In genomic region chr3:32659506-32659905, GRCm38 (mm10) we compare ENCODE assay signal across 19 mouse cellular contexts. TPM values are rescaled to one million over a fixed set of nuclear protein-coding genes. Genes with fewer than 3 reads are reported as not detected.
DNase-seq lines count a peak whose midpoint lies in the region; ATAC-seq and TF ChIP-seq lines count a peak whose summit lies in the region.
"Had no signal": no experiment of that assay in that cellular context is flagged by ENCODE, and none has a peak within 500 bp of the region (broad histone marks: within the 10 kb centered on the region; RNA-seq: fewer than 3 reads in every experiment).

No protein-coding gene starts in this region.

- in situ Hi-C loops in CH12.LX (cut with MboI; ENCODE audit: low pct_ligation_motif_present, low pct_unique_long_range_greater_than_20kb, low sequenced_read_pairs): no loop called here

- H3K79me2 ChIP-seq in CH12.LX (replicated peaks; ENCODE audit: control insufficient read depth, extremely low read depth, insufficient read depth, poor library complexity, severe bottlenecking): no peaks in the 10 kb centered on the region

- H3K27ac ChIP-seq in intestine, embryonic 16.5 days (ENCODE audit: low read length): no peak overlapping the region
- no peak overlapping the region for H3K27ac ChIP-seq in intestine, embryonic 15.5 days
- H3K27ac ChIP-seq in CH12.LX (ENCODE audit: insufficient read depth, low read depth): no peak overlapping the region
- peak overlapping the region; percentile 86 for H3K27ac ChIP-seq in olfactory bulb, adult 2 months (ENCODE audit: insufficient read depth, low read depth, low read length)
- H3K27ac ChIP-seq: embryonic facial prominence, embryonic 15.5 days; forebrain, embryonic 10.5 days; hindbrain, embryonic 10.5 days; hindbrain, embryonic 14.5 days had no signal

- dilution Hi-C loops in CH12.LX (cut with MboI; ENCODE audit: extremely low pct_ligation_motif_present, extremely low pct_unique_long_range_greater_than_20kb, low sequenced_read_pairs): no loop called here

- TF ChIP-seq EP300 in CH12.LX (IDR thresholded peaks at IDR 0.05; ENCODE audit: low read length): no peak

- ATAC-seq in intestine, embryonic 16.5 days: peak; percentile 12; the same call in 1 of the 2 replicates
- ATAC-seq in intestine, embryonic 15.5 days: no peak
- ATAC-seq: forebrain, embryonic 14.5 days had no signal

- no peaks in the 10 kb centered on the region for H3K36me3 ChIP-seq in intestine, embryonic 16.5 days (ENCODE audit: control insufficient read depth, insufficient read depth, low read length)
- H3K36me3 ChIP-seq in intestine, embryonic 15.5 days: no peaks in the 10 kb centered on the region
- H3K36me3 ChIP-seq in CH12.LX (replicated peaks in 1 of 2; ENCODE audit: control insufficient read depth in 1 of 2, insufficient read depth in 1 of 2, low read length in 1 of 2): no peaks in the 10 kb centered on the region
- H3K36me3 ChIP-seq: embryonic facial prominence, embryonic 15.5 days; forebrain, embryonic 10.5 days; G1E; heart, embryonic 10.5 days; hindbrain, embryonic 10.5 days had no signal

- H3K4me2 ChIP-seq in intestine, embryonic 16.5 days (ENCODE audit: low read depth, low read length): no peak overlapping the region
- no peak overlapping the region for H3K4me2 ChIP-seq in intestine, embryonic 15.5 days (replicated peaks)
- no peak overlapping the region for H3K4me2 ChIP-seq in CH12.LX (ENCODE audit: insufficient read depth, low read depth, poor library complexity, severe bottlenecking)
- H3K4me2 ChIP-seq: embryonic facial prominence, embryonic 15.5 days; hindbrain, embryonic 14.5 days had no signal

- 89% methylated on average over 2 of the region's 2 CpGs for WGBS in intestine, embryonic 16.5 days
- WGBS in intestine, embryonic 15.5 days: 88% methylated on average over 2 of the region's 2 CpGs
- WGBS in olfactory bulb, adult 2 months: 64% methylated on average over 2 of the region's 2 CpGs

- no peak overlapping the region for H3K4me3 ChIP-seq in intestine, embryonic 16.5 days (ENCODE audit: low read length)
- no peak overlapping the region for H3K4me3 ChIP-seq in intestine, embryonic 15.5 days (replicated peaks)
- H3K4me3 ChIP-seq in CH12.LX (replicated peaks in 1 of 3; ENCODE audit: low read depth in 2 of 3, low read length in 2 of 3, poor library complexity in 1 of 3): no peak overlapping the region
- H3K4me3 ChIP-seq in olfactory bulb, adult 2 months (ENCODE audit: insufficient read depth, low read depth, low read length): no peak overlapping the region
- H3K4me3 ChIP-seq: embryonic facial prominence, embryonic 15.5 days; erythroblast, embryonic 14.5 days; forebrain, embryonic 10.5 days; hindbrain, embryonic 10.5 days had no signal

- TF ChIP-seq POLR2A in CH12.LX (IDR thresholded peaks at IDR 0.05; ENCODE audit: low read depth, low read length): no peak
- TF ChIP-seq POLR2A in olfactory bulb, adult 2 months (IDR thresholded peaks at IDR 0.05; ENCODE audit: insufficient read depth, low read depth, low read length): no peak

- no peaks in the 10 kb centered on the region for H3K4me1 ChIP-seq in intestine, embryonic 16.5 days (ENCODE audit: control insufficient read depth, insufficient read depth, low read length)
- no peaks in the 10 kb centered on the region for H3K4me1 ChIP-seq in intestine, embryonic 15.5 days (replicated peaks)
- peaks cover 11 to 20% of the 10 kb centered on the region in 2 experiments for H3K4me1 ChIP-seq in CH12.LX (ENCODE audit: control insufficient read depth in 1 of 2, insufficient read depth in 2 of 2)
- H3K4me1 ChIP-seq in olfactory bulb, adult 2 months (ENCODE audit: control insufficient read depth, insufficient read depth, low read length): peaks cover 11% of the 10 kb centered on the region
- H3K4me1 ChIP-seq: embryonic facial prominence, embryonic 15.5 days had no signal

- no peak overlapping the region for H3K9ac ChIP-seq in intestine, embryonic 16.5 days (ENCODE audit: low read depth, low read length)
- H3K9ac ChIP-seq in intestine, embryonic 15.5 days: no peak overlapping the region
- H3K9ac ChIP-seq in CH12.LX (ENCODE audit: insufficient read depth, low read depth): no peak overlapping the region
- H3K9ac ChIP-seq: embryonic facial prominence, embryonic 15.5 days; hindbrain, embryonic 14.5 days had no signal

- TF ChIP-seq RAD21 in CH12.LX (IDR thresholded peaks at IDR 0.05; ENCODE audit: low read depth, low read length): no peak

- H3K27me3 ChIP-seq in intestine, embryonic 16.5 days (replicated peaks; ENCODE audit: control insufficient read depth, insufficient read depth, low read length): no peaks in the 10 kb centered on the region
- H3K27me3 ChIP-seq in intestine, embryonic 15.5 days (replicated peaks): no peaks in the 10 kb centered on the region
- H3K27me3 ChIP-seq in CH12.LX (replicated peaks): no peaks in the 10 kb centered on the region
- H3K27me3 ChIP-seq: embryonic facial prominence, embryonic 15.5 days had no signal

- no peaks in the 10 kb centered on the region for H3K9me3 ChIP-seq in intestine, embryonic 16.5 days (ENCODE audit: control insufficient read depth, low read length)
- H3K9me3 ChIP-seq in intestine, embryonic 15.5 days: no peaks in the 10 kb centered on the region
- H3K9me3 ChIP-seq in CH12.LX (replicated peaks; ENCODE audit: low read length): no peaks in the 10 kb centered on the region
- H3K9me3 ChIP-seq: embryonic facial prominence, embryonic 15.5 days; forebrain, embryonic 10.5 days; G1E; heart, embryonic 10.5 days; hindbrain, embryonic 10.5 days had no signal

- TF ChIP-seq CTCF in CH12.LX (conservative IDR thresholded peaks at IDR 0.05 in 1 of 2, IDR thresholded peaks at IDR 0.05 in 1 of 2; ENCODE audit: low read depth in 2 of 2, low read length in 2 of 2): no peak
- no peak for TF ChIP-seq CTCF in olfactory bulb, adult 2 months (IDR thresholded peaks at IDR 0.05; ENCODE audit: insufficient read depth, low read depth, low read length)

- DNase-seq in CH12.LX (ENCODE audit: extremely low read depth) (peak; percentile 3), R1 (ENCODE audit: low read depth, low spot score) (peak; percentile 80)
- DNase-seq in thymus, postnatal 10 days (ENCODE audit: low spot score in 2 of 2): no peak
- DNase-seq: cerebellum, adult 11 months; cerebellum, adult 8-10 months; cerebellum, postnatal 14 days; embryo, embryonic 11 days; gastrocnemius, postnatal 10 days had no signal

TF ChIP-seq in CH12.LX, 34 proteins besides CTCF, POLR2A, EP300 and RAD21:
- TF ChIP-seq MYC (IDR thresholded peaks at IDR 0.05; ENCODE audit: low read depth, low read length): no peak
- no peak for TF ChIP-seq MXI1 (IDR thresholded peaks at IDR 0.05; ENCODE audit: low read depth, low read length)
- TF ChIP-seq ELF1 (IDR thresholded peaks at IDR 0.05; ENCODE audit: low read depth, low read length): no peak
- no peak for TF ChIP-seq BHLHE40 (IDR thresholded peaks at IDR 0.05; ENCODE audit: low read depth, low read length)
- no peak for TF ChIP-seq MAX (IDR thresholded peaks at IDR 0.05; ENCODE audit: low read length)
- no peak for TF ChIP-seq MAFK (IDR thresholded peaks at IDR 0.05; ENCODE audit: insufficient replicate concordance, low read length)

RNA-seq across cellular contexts. Expression of gene Gnb4, which starts 43.1 kb away (rescaled TPM):
- polyA plus RNA-seq in intestine, embryonic 16.5 days (2015; fragmentation: Nextera tagmentation; extraction: Ambion mirVana): 43.4 and 44.4 TPM in 2 replicates
- polyA plus RNA-seq in intestine, embryonic 15.5 days (2015; fragmentation: Nextera tagmentation; extraction: Ambion mirVana): 52.4 and 53.4 TPM in 2 replicates
- total RNA-seq in CH12.LX (2012; rRNA removed): 1.8 and 5.0 TPM in 2 replicates
- total RNA-seq in CH12.LX (2014; rRNA removed): 0.38 and 0.50 TPM in 2 replicates
- polyA plus RNA-seq in CH12.LX (2012; ENCODE audit: insufficient read length, low read depth): 0.38 and 0.41 TPM in 2 replicates
- polyA plus RNA-seq in olfactory bulb, adult 2 months (2012; ENCODE audit: insufficient read depth, insufficient read length, low replicate concordance, missing spikeins): not detected in 2 replicates

RNA-seq across cellular contexts. Expression of gene Actl6a, which starts 46.6 kb away (rescaled TPM):
- polyA plus RNA-seq in intestine, embryonic 16.5 days (2015; fragmentation: Nextera tagmentation; extraction: Ambion mirVana): 115 and 130 TPM in 2 replicates
- 131 and 144 TPM in 2 replicates for polyA plus RNA-seq in intestine, embryonic 15.5 days (2015; fragmentation: Nextera tagmentation; extraction: Ambion mirVana)
- total RNA-seq in CH12.LX (2012; rRNA removed) (80.7 and 96.6 TPM in 2 replicates), CH12.LX (2014; rRNA removed) (132 and 140 TPM in 2 replicates)
- polyA plus RNA-seq in CH12.LX (2012; ENCODE audit: insufficient read length, low read depth): 87.8 and 89.1 TPM in 2 replicates
- polyA plus RNA-seq in olfactory bulb, adult 2 months (2012; ENCODE audit: insufficient read depth, insufficient read length, low replicate concordance, missing spikeins): not detected in 2 replicates

Comparison
In these comparisons a context has a peak if more than half of its experiments do, and no peak if none do; other contexts are left out.
1. DNase-seq: peak in CH12.LX (single experiment) and R1 (single experiment); none in thymus, postnatal 10 days (0 of 2).
2. RNA of gene Actl6a, which starts 46.6 kb away (polyA plus RNA-seq): 131 to 144 TPM in intestine, embryonic 15.5 days, 115 to 130 TPM in intestine, embryonic 16.5 days and 87.8 to 89.1 TPM in CH12.LX; not detected in olfactory bulb, adult 2 months; every median in the first group is over 10 times any median in the second.